Mouse (Mus musculus): ENCODE data around the gene Brinp2. TPM values are rescaled to one million over a fixed set of nuclear protein-coding genes. Genes with fewer than 3 reads are reported as not detected.

The Brinp2 gene
- total and polyA plus RNA-seq, 3 experiments = 0.03 TPM; not detected in 2

GRCm38 (mm10) chr1:158267020-158267571 lies 89.0 kb downstream of the Brinp2 start:
- Histone ChIP-seq H3K9ac (ENCODE audit: control insufficient read depth, low read depth, low read length, poor library complexity, severe bottlenecking) (no peak overlapping the region), H3K27ac (ENCODE audit: control insufficient read depth, low read depth, low read length) (no peak overlapping the region), H3K36me3 (ENCODE audit: control insufficient read depth in 1 of 2, insufficient read depth in 2 of 2, low read length in 2 of 2) (peaks cover 0 to 2% of the 10 kb centered on the region in 2 experiments; a peak in 1 of 4 replicates), H3K27me3 (ENCODE audit: control insufficient read depth in 1 of 2, insufficient read depth in 2 of 2, low read length in 2 of 2) (no peaks in the 10 kb centered on the region; a peak in 1 of 4 replicates), H3K9me3 (replicated peaks; ENCODE audit: insufficient read depth, low read length) (no peaks in the 10 kb centered on the region), H3K79me2 (ENCODE audit: control insufficient read depth, insufficient read depth, low read length, poor library complexity) (no peaks in the 10 kb centered on the region), H3K4me3 (ENCODE audit: control insufficient read depth in 1 of 2, insufficient read depth in 1 of 2, low read depth in 2 of 2, low read length in 2 of 2) (no peak overlapping the region), H3K4me1 (ENCODE audit: control insufficient read depth in 1 of 2, insufficient read depth in 2 of 2, low read length in 2 of 2) (peaks cover 0 to 8% of the 10 kb centered on the region in 2 experiments; a peak in 2 of 4 replicates)
- DNase-seq (ENCODE audit: low read depth, low spot score) = peak; percentile 79
- TF ChIP-seq MAX (IDR thresholded peaks at IDR 0.05; ENCODE audit: low read length) (no peak), HCFC1 (IDR thresholded peaks at IDR 0.05; ENCODE audit: low read depth, low read length) (no peak), BHLHE40 (IDR thresholded peaks at IDR 0.05; ENCODE audit: borderline replicate concordance, low read depth, low read length) (no peak), POLR2AphosphoS2 (IDR thresholded peaks at IDR 0.05; ENCODE audit: low read length) (no peak), UBTF (IDR thresholded peaks at IDR 0.05; ENCODE audit: borderline replicate concordance, insufficient read depth, low read depth, low read length) (no peak), SIN3A (IDR thresholded peaks at IDR 0.05; ENCODE audit: low read length) (no peak), CHD1 (IDR thresholded peaks at IDR 0.05; ENCODE audit: low read depth, low read length) (no peak), ZNF384 (IDR thresholded peaks at IDR 0.05; ENCODE audit: low read depth, low read length) (peak; percentile 23; the same call in 1 of the 2 replicates), NELFE (IDR thresholded peaks at IDR 0.05; ENCODE audit: low read depth, low read length) (no peak), JUND (IDR thresholded peaks at IDR 0.05; ENCODE audit: low read depth, low read length) (no peak), ZC3H11A (IDR thresholded peaks at IDR 0.05; ENCODE audit: low read depth, low read length) (peak; percentile 94), TCF12 (IDR thresholded peaks at IDR 0.05; ENCODE audit: low read depth, low read length) (no peak), EP300 (IDR thresholded peaks at IDR 0.05; ENCODE audit: low read depth in 1 of 2, low read length in 2 of 2) (no peak), MAFK (IDR thresholded peaks at IDR 0.05; ENCODE audit: borderline replicate concordance, low read depth, low read length) (no peak), SMC3 (IDR thresholded peaks at IDR 0.05; ENCODE audit: low read depth, low read length) (peak; percentile 92), MAZ (IDR thresholded peaks at IDR 0.05; ENCODE audit: low read depth, low read length) (no peak), POLR2A (IDR thresholded peaks at IDR 0.05; ENCODE audit: control insufficient read depth in 1 of 2, insufficient read depth in 1 of 2, low read depth in 1 of 2, low read length in 2 of 2, poor library complexity in 1 of 2) (no peak), MYC (IDR thresholded peaks at IDR 0.05; ENCODE audit: low read depth, low read length) (no peak), USF1 (IDR thresholded peaks at IDR 0.05; ENCODE audit: low read depth, low read length) (no peak), MXI1 (IDR thresholded peaks at IDR 0.05; ENCODE audit: low read depth, low read length) (no peak), RAD21 (IDR thresholded peaks at IDR 0.05; ENCODE audit: low read depth, low read length) (peak; percentile 82), CTCF (IDR thresholded peaks at IDR 0.05 in 2 of 3, conservative IDR thresholded peaks at IDR 0.05 in 1 of 3; ENCODE audit: control insufficient read depth in 1 of 3, insufficient read depth in 1 of 3, low read depth in 2 of 3, low read length in 3 of 3, poor library complexity in 1 of 3, severe bottlenecking in 1 of 3) (peak; percentile 25 to 76 (median 50)), USF2 (IDR thresholded peaks at IDR 0.05; ENCODE audit: borderline replicate concordance in 1 of 2, insufficient read depth in 1 of 2, low read depth in 1 of 2, low read length in 2 of 2) (no peak), CHD2 (IDR thresholded peaks at IDR 0.05; ENCODE audit: low read length) (no peak), GATA1 (IDR thresholded peaks at IDR 0.05; ENCODE audit: low read depth, low read length) (no peak), ETS1 (IDR thresholded peaks at IDR 0.05; ENCODE audit: low read depth, low read length) (no peak)
